Mouse (Mus musculus) lung, embryonic 16.5 days (tissue): ENCODE results near the gene 3830406C13Rik. TPM values are rescaled to one million over a fixed set of nuclear protein-coding genes. Genes with fewer than 3 reads are reported as not detected.
"Not testable (repeated sequence)": the region's sequence is repeated elsewhere in the genome, so short reads cannot be mapped to it uniquely, and the experiment has no call there.

ENCODE experiments used
- ATAC-seq: fragments of 200-750 bp; cut with Nextera tagmentation; 2 replicates; pipeline ENCODE4 v1.8.0; 2017; ENCODE audit warnings: low read depth, mild to moderate bottlenecking, moderate library complexity
- H3K27ac ChIP-seq: fragments of 300-500 bp; sonication (generic); 2 replicates; pipeline ENCODE4 v1.5.1; 2014; ENCODE audit warnings: mild to moderate bottlenecking, control low read depth, low read length
- H3K27me3 ChIP-seq: fragments of 300-500 bp; sonication (generic); 2 replicates; pipeline ENCODE4 v1.6.1; 2014; ENCODE audit warnings: low read depth, low read length, mixed read lengths; ENCODE audit not compliant: control insufficient read depth, insufficient read depth
- H3K36me3 ChIP-seq: fragments of 300-500 bp; sonication (generic); 2 replicates; pipeline ENCODE4 v1.6.1; 2014; ENCODE audit warnings: low read length; ENCODE audit not compliant: control insufficient read depth, insufficient read depth
- H3K4me1 ChIP-seq: fragments of 300-500 bp; sonication (generic); replicated peaks from 2 replicates; pipeline ENCODE4 v1.6.1; 2014; ENCODE audit warnings: low read length, mixed read lengths; ENCODE audit not compliant: control insufficient read depth, insufficient read depth
- H3K4me2 ChIP-seq: fragments of 300-500 bp; sonication (generic); 2 replicates; pipeline ENCODE4 v1.6.1; 2014; ENCODE audit warnings: low read depth, low read length, control low read depth
- H3K4me3 ChIP-seq: fragments of 300-500 bp; sonication (generic); 2 replicates; pipeline ENCODE4 v1.5.1; 2014; ENCODE audit warnings: mild to moderate bottlenecking, low read length, control low read depth
- H3K9ac ChIP-seq: fragments of 300-500 bp; sonication (generic); 2 replicates; pipeline ENCODE4 v1.6.1; 2014; ENCODE audit warnings: low read length, control low read depth
- H3K9me3 ChIP-seq: fragments of 300-500 bp; sonication (generic); 2 replicates; pipeline ENCODE4 v1.6.1; 2016; ENCODE audit warnings: low read length; ENCODE audit not compliant: control insufficient read depth
- WGBS: fragments of 180-500 bp; shearing (Covaris S2); extraction: QIAGEN DNeasy Blood & Tissue Kit; methylation state at CpG from one replicate; pipeline ENCODE4 v1.1.7; 2014; 5-methylcytosine and 5-hydroxymethylcytosine counted together
- polyA plus RNA-seq: library from polyadenylated mRNA; unstranded; fragments of >200 nt; fragmentation: Nextera tagmentation; extraction: Ambion mirVana; gene quantifications from 2 replicates; pipeline ENCODE4 v1.2.1, GENCODE M21; 2015

Gene 3830406C13Rik
- polyA plus RNA-seq: 50.8 and 54.7 TPM in 2 replicates

DNA sequence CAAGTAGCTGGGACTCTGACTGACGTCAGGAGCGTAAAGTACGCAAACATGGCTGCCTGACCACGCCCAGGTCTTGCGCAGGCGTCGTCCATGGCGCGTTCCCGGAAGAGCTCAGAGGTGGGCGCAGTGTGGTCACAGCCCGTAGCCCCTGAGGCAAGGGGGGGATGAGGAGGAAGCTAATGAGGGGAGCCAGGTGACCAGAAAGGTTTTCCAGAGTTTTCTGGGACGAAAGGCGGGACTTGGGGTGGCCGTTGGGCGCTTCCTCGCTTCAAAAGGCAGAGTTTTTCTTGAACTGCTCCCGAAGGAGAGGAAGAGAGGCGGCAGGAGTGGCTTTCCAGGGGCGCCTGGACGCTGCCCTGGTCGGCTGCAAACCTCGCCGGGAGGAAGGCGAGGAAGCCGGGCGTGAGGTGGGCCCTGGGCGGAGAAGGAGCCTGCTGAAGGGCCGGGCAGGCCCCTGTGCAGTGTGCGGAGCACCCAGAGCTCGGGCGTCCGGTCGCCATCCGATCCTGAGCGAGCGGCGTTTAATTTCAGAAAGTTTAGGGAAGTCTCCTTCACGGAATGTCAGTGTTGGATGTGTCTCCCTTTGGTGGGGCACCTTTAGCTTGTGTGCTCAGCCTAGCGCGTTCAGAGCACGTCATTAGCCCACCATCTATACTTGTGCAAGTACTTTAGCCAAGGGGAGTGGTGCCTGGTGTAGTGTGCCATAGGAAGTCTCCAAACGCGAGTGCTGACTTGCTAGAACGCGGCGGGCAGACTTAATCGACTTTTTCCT is at the start of gene 3830406C13Rik:
TSS of gene 3830406C13Rik (plus strand) at position 33 of the 772 bp plus-strand sequence.
- peak; percentile 98 for ATAC-seq
- Histone ChIP-seq H3K4me3 (peak within 1 kb of the TSS; percentile 74), H3K27ac (peak within 1 kb of the TSS; percentile 98), H3K9ac (peak within 1 kb of the TSS; percentile 94), H3K36me3 (peaks cover 2% of the 10 kb centered on the region; the same call in 1 of the 2 replicates), H3K9me3 (no peaks in the 10 kb centered on the region), H3K4me2 (peak within 1 kb of the TSS; percentile 58), H3K4me1 (no peaks in the 10 kb centered on the region), H3K27me3 (no peaks in the 10 kb centered on the region)
- under 1% methylated on average over 48 of the region's 48 CpGs for WGBS

DNA sequence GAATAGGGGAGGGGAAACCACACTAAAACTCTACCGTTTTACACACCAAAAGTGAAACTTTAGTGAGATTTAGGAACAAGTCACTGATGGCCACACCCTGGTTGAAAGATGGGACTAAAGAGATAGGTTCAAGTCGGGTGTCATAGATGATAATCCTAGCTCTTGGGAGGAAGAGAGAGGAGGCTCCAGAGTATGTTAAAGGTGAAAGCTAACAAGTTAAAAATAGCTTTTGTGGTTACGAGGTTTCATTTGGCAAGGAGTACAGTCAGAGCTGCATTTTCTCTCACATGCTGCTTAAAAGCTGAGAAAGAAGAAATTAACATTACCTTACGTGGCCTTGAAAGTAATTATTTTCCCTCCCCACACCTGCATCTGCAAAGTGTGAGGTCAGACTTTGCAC is 40.2 kb upstream of the 3830406C13Rik start:
- Histone ChIP-seq H3K27me3 (no peaks in the 10 kb centered on the region), H3K36me3 (no peaks in the 10 kb centered on the region), H3K9ac (no peak overlapping the region), H3K4me2 (no peak overlapping the region), H3K4me1 (no peaks in the 10 kb centered on the region), H3K27ac (no peak overlapping the region), H3K4me3 (no peak overlapping the region), H3K9me3 (no peaks in the 10 kb centered on the region)
- 58% methylated on average over 4 of the region's 4 CpGs for WGBS
- ATAC-seq: no peak

DNA sequence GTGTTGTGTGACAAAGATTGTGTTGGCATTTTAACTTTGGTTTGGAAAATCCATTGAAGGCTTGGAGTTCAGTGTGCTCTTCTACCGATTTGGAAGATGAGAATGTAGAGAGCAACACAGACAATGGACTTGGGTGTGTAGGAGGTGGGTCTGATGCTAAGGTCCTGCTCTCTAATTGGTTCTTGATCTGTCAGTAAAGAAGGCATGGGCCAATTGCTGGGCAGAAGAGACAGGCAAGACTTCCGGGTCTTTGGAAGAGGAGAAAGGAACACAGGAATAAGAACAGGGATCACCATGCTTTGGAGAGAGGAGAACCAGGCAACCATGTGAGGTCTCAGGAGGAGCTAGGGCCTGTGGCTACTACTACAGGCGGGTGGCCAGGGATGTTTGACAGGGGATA is 7.9 kb upstream of the 3830406C13Rik start:
- H3K9ac ChIP-seq: no peak overlapping the region
- no peak overlapping the region for H3K4me2 ChIP-seq
- ATAC-seq: no peak
- 56% methylated on average over 3 of the region's 3 CpGs for WGBS
- no peaks in the 10 kb centered on the region for H3K27me3 ChIP-seq
- no peaks in the 10 kb centered on the region for H3K36me3 ChIP-seq
- H3K4me1 ChIP-seq: no peaks in the 10 kb centered on the region
- no peak overlapping the region for H3K27ac ChIP-seq
- H3K4me3 ChIP-seq: no peak overlapping the region
- no peaks in the 10 kb centered on the region for H3K9me3 ChIP-seq

DNA sequence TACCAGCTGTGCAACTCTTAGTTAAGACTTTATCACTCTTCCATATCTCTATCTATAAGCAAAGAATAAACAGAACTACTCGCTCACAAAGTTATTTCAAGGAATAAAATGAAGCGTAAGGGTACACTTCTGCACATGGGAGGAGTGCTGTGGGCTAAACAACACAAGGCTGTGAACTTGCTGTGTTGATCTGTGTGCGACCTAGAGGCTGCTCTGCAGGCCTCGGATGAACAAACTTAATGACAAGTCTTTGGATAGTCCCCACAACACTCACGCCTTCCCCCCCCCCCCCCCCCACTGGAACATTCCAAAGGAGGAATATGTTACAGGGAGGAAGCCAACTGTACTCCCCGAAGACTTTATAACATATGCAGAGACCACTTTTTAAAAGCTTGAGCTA is 332 bp upstream of the 3830406C13Rik start, which contains the start of gene Gm49355:
TSS of gene Gm49355 (plus strand) at position 336 of the 400 bp plus-strand sequence.
- Histone ChIP-seq H3K36me3 (0 out of 2 replicates have a peak, but pooled peaks cover 2% of the 10 kb centered on the region), H3K27me3 (no peaks in the 10 kb centered on the region), H3K9ac (peak within 1 kb of the TSS; percentile 94), H3K4me1 (no peaks in the 10 kb centered on the region), H3K4me2 (peak within 1 kb of the TSS; percentile 58), H3K4me3 (peak within 1 kb of the TSS; percentile 74), H3K9me3 (no peaks in the 10 kb centered on the region), H3K27ac (peak within 1 kb of the TSS; percentile 98)
- peak; percentile 18; the same call in 1 of the 2 replicates for ATAC-seq
- 64% methylated on average over 6 of the region's 6 CpGs for WGBS

DNA sequence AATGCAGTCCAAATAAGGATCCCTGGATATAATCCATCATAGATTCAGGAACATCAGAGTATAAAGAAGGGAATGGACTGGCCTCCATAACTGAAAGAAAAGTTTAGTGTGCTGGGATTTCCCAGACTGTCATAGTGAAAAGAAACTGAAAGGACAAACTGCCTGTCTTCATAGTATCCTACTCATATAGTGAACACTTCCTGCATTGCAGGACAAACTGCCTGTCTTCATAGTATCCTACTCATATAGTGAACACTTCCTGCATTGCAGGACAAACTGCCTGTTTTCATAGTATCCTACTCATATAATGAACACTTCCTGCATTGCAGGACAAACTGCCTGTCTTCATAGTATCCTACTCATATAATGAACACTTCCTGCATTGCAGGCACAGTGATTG is 5.8 kb downstream of the 3830406C13Rik start:
- H3K27me3 ChIP-seq, H3K4me3 ChIP-seq, H3K4me2 ChIP-seq, H3K9me3 ChIP-seq, H3K9ac ChIP-seq, ATAC-seq, H3K27ac ChIP-seq, H3K4me1 ChIP-seq, H3K36me3 ChIP-seq: not testable (repeated sequence)

DNA sequence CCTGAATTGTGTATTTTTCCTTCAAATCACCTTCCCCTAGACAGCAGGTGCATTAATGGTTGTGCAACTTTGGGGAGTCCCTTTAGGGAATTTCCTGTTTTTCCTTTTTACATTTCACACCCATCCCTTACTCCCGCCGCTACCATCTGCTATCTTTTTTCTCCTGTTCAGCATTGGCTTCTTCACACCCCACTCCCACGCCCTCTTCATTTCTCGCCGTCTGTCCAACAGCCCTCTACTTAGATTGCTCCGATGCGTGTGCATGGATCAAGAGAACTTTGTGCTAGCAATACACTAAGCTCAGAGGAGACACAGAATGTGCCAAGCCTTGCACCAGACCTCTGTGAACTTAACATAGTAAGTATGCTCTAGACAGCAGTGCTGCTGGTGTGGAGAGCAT is 12.4 kb downstream of the 3830406C13Rik start:
- ATAC-seq: no peak
- H3K27me3 ChIP-seq: no peaks in the 10 kb centered on the region
- H3K4me1 ChIP-seq: no peaks in the 10 kb centered on the region
- no peaks in the 10 kb centered on the region for H3K9me3 ChIP-seq
- 91% methylated on average over 7 of the region's 7 CpGs for WGBS
- no peaks in the 10 kb centered on the region; the same call in 1 of the 2 replicates for H3K36me3 ChIP-seq
- no peak overlapping the region for H3K27ac ChIP-seq
- H3K4me3 ChIP-seq: no peak overlapping the region
- no peak overlapping the region for H3K9ac ChIP-seq
- H3K4me2 ChIP-seq: no peak overlapping the region

DNA sequence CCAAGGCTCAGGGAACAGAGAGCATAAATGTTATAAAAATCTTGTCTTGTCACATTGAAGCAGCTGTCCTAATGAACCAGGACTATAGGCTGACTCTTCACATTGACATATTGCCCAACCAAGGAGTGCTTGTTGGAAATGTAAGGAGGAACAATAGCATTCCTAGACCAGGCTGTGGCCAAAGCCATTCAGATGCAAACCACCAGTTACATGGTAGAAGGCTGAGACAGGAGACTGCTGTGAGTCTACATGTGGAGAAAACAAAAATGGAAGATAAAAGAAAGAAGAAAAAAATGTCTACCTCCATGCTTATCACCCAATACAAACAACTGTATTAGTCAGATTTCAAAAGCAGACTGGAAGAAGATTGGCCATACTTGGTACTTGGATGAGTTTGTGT is 15.2 kb downstream of the 3830406C13Rik start:
- no peaks in the 10 kb centered on the region for H3K9me3 ChIP-seq
- H3K4me3 ChIP-seq: no peak overlapping the region
- ATAC-seq: no peak
- H3K27me3 ChIP-seq: no peaks in the 10 kb centered on the region
- peaks cover 4% of the 10 kb centered on the region; the same call in 1 of the 2 replicates for H3K4me1 ChIP-seq
- no peaks in the 10 kb centered on the region; the same call in 1 of the 2 replicates for H3K36me3 ChIP-seq
- no peak overlapping the region for H3K27ac ChIP-seq
- no peak overlapping the region for H3K4me2 ChIP-seq
- H3K9ac ChIP-seq: no peak overlapping the region

DNA sequence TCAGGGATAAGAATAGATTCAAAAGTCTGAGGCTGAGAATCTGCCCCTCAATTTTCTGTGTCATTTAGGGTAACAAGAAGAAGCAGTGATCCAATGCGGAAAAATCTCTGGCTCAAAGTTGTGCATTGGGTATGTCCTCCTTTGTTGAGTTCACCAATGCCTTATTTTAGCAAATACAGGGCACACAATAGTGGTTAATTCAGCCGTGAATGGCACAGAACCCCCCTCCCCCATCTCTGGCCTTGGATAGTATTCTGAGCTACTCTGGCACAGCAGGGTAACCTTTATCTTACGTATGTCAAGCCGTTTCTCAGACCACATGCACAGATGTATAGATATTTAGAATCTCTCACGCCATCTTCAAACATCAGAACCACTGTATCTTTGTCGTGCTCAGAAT is 15.7 kb downstream of the 3830406C13Rik start:
- Histone ChIP-seq H3K36me3 (no peaks in the 10 kb centered on the region; the same call in 1 of the 2 replicates), H3K4me2 (no peak overlapping the region), H3K9ac (no peak overlapping the region), H3K4me1 (peaks cover 4% of the 10 kb centered on the region; the same call in 1 of the 2 replicates), H3K9me3 (no peaks in the 10 kb centered on the region), H3K27ac (no peak overlapping the region), H3K4me3 (no peak overlapping the region), H3K27me3 (no peaks in the 10 kb centered on the region)
- WGBS: 79% methylated on average over 6 of the region's 6 CpGs
- no peak for ATAC-seq

DNA sequence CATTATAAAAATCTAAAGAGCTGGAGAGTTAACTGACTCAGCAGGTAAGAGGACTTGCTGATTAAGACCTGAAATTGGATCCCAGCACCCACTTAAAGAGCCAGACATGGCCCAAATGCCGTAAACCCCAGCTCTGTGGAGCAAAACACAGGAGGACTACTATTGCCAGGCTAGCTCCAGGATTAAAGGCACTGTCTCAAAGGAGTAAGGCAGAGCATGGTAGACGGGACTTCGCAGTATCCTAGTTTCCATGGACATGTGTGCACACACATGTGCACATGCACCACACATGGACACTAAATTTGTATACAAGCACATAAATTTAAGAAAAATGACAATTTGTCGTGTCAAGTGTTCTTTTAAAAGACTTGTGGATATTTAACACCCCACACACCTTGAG is 16.3 kb downstream of the 3830406C13Rik start:
- ATAC-seq: no peak
- H3K27me3 ChIP-seq: no peaks in the 10 kb centered on the region
- no peaks in the 10 kb centered on the region; the same call in 1 of the 2 replicates for H3K36me3 ChIP-seq
- 75% methylated on average over 4 of the region's 4 CpGs for WGBS
- no peaks in the 10 kb centered on the region for H3K9me3 ChIP-seq
- H3K4me3 ChIP-seq: no peak overlapping the region
- no peak overlapping the region for H3K9ac ChIP-seq
- peaks cover 4% of the 10 kb centered on the region; the same call in 1 of the 2 replicates for H3K4me1 ChIP-seq
- no peak overlapping the region for H3K27ac ChIP-seq
- no peak overlapping the region for H3K4me2 ChIP-seq
